Mouse (Mus musculus) intestine, embryonic 16.5 days (tissue): Measurements from ENCODE around the gene Atp6v1g1. TPM values are rescaled to one million over a fixed set of nuclear protein-coding genes. Genes with fewer than 3 reads are reported as not detected.
A peak's percentile ranks its signal among the peaks of the same experiment; 100 is the strongest.

ENCODE experiments used
- ATAC-seq: fragments of 200-750 bp; cut with Nextera tagmentation; 2 replicates; pipeline ENCODE4 v1.8.0; 2017; ENCODE audit warnings: moderate TSS enrichment, moderate library complexity
- H3K27ac ChIP-seq: fragments of 300-500 bp; sonication (generic); 2 replicates; pipeline ENCODE4 v1.5.1; 2014; ENCODE audit warnings: mild to moderate bottlenecking, low read length
- H3K27me3 ChIP-seq: fragments of 300-500 bp; sonication (generic); replicated peaks from 2 replicates; pipeline ENCODE4 v1.6.1; 2014; ENCODE audit warnings: low read length, control low read depth, mixed read lengths; ENCODE audit not compliant: control insufficient read depth, insufficient read depth
- H3K36me3 ChIP-seq: fragments of 300-500 bp; sonication (generic); 2 replicates; pipeline ENCODE4 v1.6.1; 2014; ENCODE audit warnings: low read length, control low read depth; ENCODE audit not compliant: control insufficient read depth, insufficient read depth
- H3K4me1 ChIP-seq: fragments of 300-500 bp; sonication (generic); 2 replicates; pipeline ENCODE4 v1.6.1; 2014; ENCODE audit warnings: low read length, control low read depth, mixed read lengths; ENCODE audit not compliant: control insufficient read depth, insufficient read depth
- H3K4me2 ChIP-seq: fragments of 300-500 bp; sonication (generic); 2 replicates; pipeline ENCODE4 v1.6.1; 2014; ENCODE audit warnings: low read depth, low read length, control low read depth
- H3K4me3 ChIP-seq: fragments of 300-500 bp; sonication (generic); 2 replicates; pipeline ENCODE4 v1.5.1; 2014; ENCODE audit warnings: mild to moderate bottlenecking, low read length
- H3K9ac ChIP-seq: fragments of 300-500 bp; sonication (generic); 2 replicates; pipeline ENCODE4 v1.6.1; 2014; ENCODE audit warnings: low read depth, low read length
- H3K9me3 ChIP-seq: fragments of 300-500 bp; sonication (generic); 2 replicates; pipeline ENCODE4 v1.6.1; 2016; ENCODE audit warnings: low read length, control low read depth; ENCODE audit not compliant: control insufficient read depth
- WGBS: fragments of 180-500 bp; shearing (Covaris S2); extraction: QIAGEN DNeasy Blood & Tissue Kit; methylation state at CpG from one replicate; pipeline ENCODE4 v1.1.7; 2014; 5-methylcytosine and 5-hydroxymethylcytosine counted together
- polyA plus RNA-seq: library from polyadenylated mRNA; unstranded; fragments of >200 nt; fragmentation: Nextera tagmentation; extraction: Ambion mirVana; gene quantifications from 2 replicates; pipeline ENCODE4 v1.2.1, GENCODE M21; 2015

Gene Atp6v1g1
- 335 TPM in 2 replicates for polyA plus RNA-seq

GRCm38 (mm10) chr4:63544494-63545230, at the start of gene Atp6v1g1:
Atp6v1g1 (plus strand) TSS chr4:63544772.
- under 1% methylated on average over 50 of the region's 57 CpGs for WGBS
- Histone ChIP-seq H3K27ac (peak within 1 kb of the TSS; percentile 86), H3K4me2 (peak within 1 kb of the TSS; percentile 54), H3K27me3 (no peaks in the 10 kb centered on the region), H3K9ac (peak within 1 kb of the TSS; percentile 95), H3K36me3 (peaks cover 9% of the 10 kb centered on the region), H3K9me3 (no peaks in the 10 kb centered on the region), H3K4me1 (peaks cover 22% of the 10 kb centered on the region), H3K4me3 (peak within 1 kb of the TSS; percentile 65)
- ATAC-seq, result peak; percentile 94

- peak overlapping the region; percentile 45; the same call in 1 of the 2 replicates for H3K27ac ChIP-seq
- no peaks in the 10 kb centered on the region for H3K9me3 ChIP-seq
- peak overlapping the region; percentile 74 for H3K4me3 ChIP-seq
- H3K36me3 ChIP-seq, result no peaks in the 10 kb centered on the region
- ATAC-seq, result peak; percentile 72
- WGBS, result under 1% methylated on average over 95 of the region's 107 CpGs
- peak overlapping the region; percentile 85 for H3K9ac ChIP-seq
- peak overlapping the region; percentile 97 for H3K4me2 ChIP-seq
- peaks cover 27% of the 10 kb centered on the region for H3K4me1 ChIP-seq
- H3K27me3 ChIP-seq, result peaks cover 5% of the 10 kb centered on the region
Measured at GRCm38 (mm10) chr4:63494967-63495914, 49.3 kb upstream of the Atp6v1g1 start.

- Histone ChIP-seq H3K9ac (peak within 1 kb of the TSS; percentile 85), H3K4me2 (peak within 1 kb of the TSS; percentile 97), H3K36me3 (no peaks in the 10 kb centered on the region), H3K9me3 (no peaks in the 10 kb centered on the region), H3K27ac (peak within 1 kb of the TSS; percentile 45; the same call in 1 of the 2 replicates), H3K4me3 (peak within 1 kb of the TSS; percentile 74), H3K27me3 (peaks cover 5% of the 10 kb centered on the region), H3K4me1 (peaks cover 27% of the 10 kb centered on the region)
- peak; percentile 80 for ATAC-seq
- under 1% methylated on average over 26 of the region's 34 CpGs for WGBS
Measured at GRCm38 (mm10) chr4:63495915-63496278, 48.7 kb upstream of the Atp6v1g1 start, which contains the start of gene Whrn. Whrn (minus strand) TSS chr4:63495991.

GRCm38 (mm10) chr4:63496312-63496711, 48.3 kb upstream of the Atp6v1g1 start:
- Histone ChIP-seq H3K27ac (no peak overlapping the region), H3K4me3 (peak overlapping the region; percentile 74), H3K27me3 (peaks cover 5% of the 10 kb centered on the region), H3K36me3 (no peaks in the 10 kb centered on the region), H3K4me2 (peak overlapping the region; percentile 97), H3K9ac (peak overlapping the region; percentile 63), H3K9me3 (no peaks in the 10 kb centered on the region), H3K4me1 (peaks cover 27% of the 10 kb centered on the region)
- 15% methylated on average over 6 of the region's 6 CpGs for WGBS
- ATAC-seq, result peak; percentile 41; the same call in 1 of the 2 replicates

GRCm38 (mm10) chr4:63498346-63498745, 46.2 kb upstream of the Atp6v1g1 start:
- Histone ChIP-seq H3K9ac (no peak overlapping the region), H3K4me3 (no peak overlapping the region), H3K27ac (no peak overlapping the region), H3K9me3 (no peaks in the 10 kb centered on the region), H3K27me3 (peaks cover 5% of the 10 kb centered on the region), H3K36me3 (no peaks in the 10 kb centered on the region), H3K4me2 (no peak overlapping the region), H3K4me1 (peaks cover 24% of the 10 kb centered on the region)
- 38% methylated on average over 3 of the region's 3 CpGs for WGBS
- no peak for ATAC-seq

GRCm38 (mm10) chr4:63501050-63501449, 43.5 kb upstream of the Atp6v1g1 start:
- no peak for ATAC-seq
- Histone ChIP-seq H3K4me3 (no peak overlapping the region), H3K36me3 (no peaks in the 10 kb centered on the region), H3K9me3 (no peaks in the 10 kb centered on the region), H3K27me3 (no peaks in the 10 kb centered on the region), H3K4me2 (no peak overlapping the region), H3K4me1 (peaks cover 5% of the 10 kb centered on the region; the same call in 1 of the 2 replicates), H3K9ac (no peak overlapping the region), H3K27ac (no peak overlapping the region)
- WGBS, result 66% methylated on average over 5 of the region's 5 CpGs

GRCm38 (mm10) chr4:63503949-63504348, 40.6 kb upstream of the Atp6v1g1 start:
- no peaks in the 10 kb centered on the region for H3K27me3 ChIP-seq
- H3K4me1 ChIP-seq, result no peaks in the 10 kb centered on the region
- H3K27ac ChIP-seq, result no peak overlapping the region
- no peaks in the 10 kb centered on the region for H3K9me3 ChIP-seq
- no peaks in the 10 kb centered on the region for H3K36me3 ChIP-seq
- H3K4me3 ChIP-seq, result no peak overlapping the region
- no peak for ATAC-seq
- no peak overlapping the region for H3K4me2 ChIP-seq
- no peak overlapping the region for H3K9ac ChIP-seq
- WGBS, result 74% methylated on average over 5 of the region's 5 CpGs

GRCm38 (mm10) chr4:63507478-63507877, 37.1 kb upstream of the Atp6v1g1 start:
- no peaks in the 10 kb centered on the region for H3K36me3 ChIP-seq
- no peak for ATAC-seq
- no peaks in the 10 kb centered on the region for H3K9me3 ChIP-seq
- no peak overlapping the region for H3K4me3 ChIP-seq
- H3K27me3 ChIP-seq, result no peaks in the 10 kb centered on the region
- no peaks in the 10 kb centered on the region for H3K4me1 ChIP-seq
- no peak overlapping the region for H3K9ac ChIP-seq
- H3K27ac ChIP-seq, result no peak overlapping the region
- 65% methylated on average over 5 of the region's 5 CpGs for WGBS
- no peak overlapping the region for H3K4me2 ChIP-seq

GRCm38 (mm10) chr4:63508232-63508631, 36.3 kb upstream of the Atp6v1g1 start:
- no peak overlapping the region for H3K4me2 ChIP-seq
- no peak for ATAC-seq

More at GRCm38 (mm10) chr4:63508232-63508631, 36.3 kb upstream of the Atp6v1g1 start:
- Histone ChIP-seq H3K27ac (no peak overlapping the region), H3K4me1 (no peaks in the 10 kb centered on the region), H3K9ac (no peak overlapping the region), H3K4me3 (no peak overlapping the region), H3K36me3 (no peaks in the 10 kb centered on the region), H3K27me3 (no peaks in the 10 kb centered on the region), H3K9me3 (no peaks in the 10 kb centered on the region)
- WGBS, result 23% methylated on average over 4 of the region's 4 CpGs
